Mouse (Mus musculus) embryonic fibroblast, embryonic 13.5 days (primary cell): ENCODE data around the gene Gm20388.

Experiments used
- CTCF ChIP-seq: IDR thresholded peaks from 2 replicates; pipeline ENCODE4 v1.5.1; 2011; ENCODE audit warnings: mild to moderate bottlenecking, control low read depth, low read length, moderate library complexity, borderline replicate concordance; ENCODE audit not compliant: insufficient read depth
- POLR2A ChIP-seq: IDR thresholded peaks from 2 replicates; pipeline ENCODE4 v1.6.1; 2011; ENCODE audit warnings: low read depth, mild to moderate bottlenecking, control low read depth, low read length, moderate library complexity

GRCm38 (mm10) chr8:122092476-122092875, 2181.8 kb downstream of the Gm20388 start:
- no peak for TF ChIP-seq CTCF
- no peak for TF ChIP-seq POLR2A
